Mouse (Mus musculus) layer of hippocampus, adult 9-10 months (tissue): ENCODE data around the gene Rrp7a.
"Not testable (repeated sequence)": the region's sequence is repeated elsewhere in the genome, so short reads cannot be mapped to it uniquely, and the experiment has no call there.

Experiments used
- DNase-seq: peaks from one replicate; pipeline ENCODE4 v3.0.0; 2022; ENCODE audit warnings: low spot score

Rrp7a gene

GRCm38 (mm10) chr15:83156929-83157666, 34.5 kb upstream of the Rrp7a start:
- DNase-seq, result no peak

GRCm38 (mm10) chr15:83155672-83156419, 33.2 kb upstream of the Rrp7a start:
- no peak for DNase-seq

- no peak for DNase-seq
These were observed 31.7 kb upstream of the Rrp7a start for GRCm38 (mm10) chr15:83154309-83154708.

GRCm38 (mm10) chr15:83150694-83151093, 28.1 kb upstream of the Rrp7a start:
- no peak for DNase-seq

- DNase-seq, result no peak
These were observed 27.5 kb upstream of the Rrp7a start for GRCm38 (mm10) chr15:83150073-83150442.

GRCm38 (mm10) chr15:83149196-83150072, 26.8 kb upstream of the Rrp7a start, which contains the start of gene Poldip3:
TSS of gene Poldip3 (minus strand) at chr15:83149384.
- peak; percentile 99 for DNase-seq

- no peak for DNase-seq
These were observed 26.2 kb upstream of the Rrp7a start for GRCm38 (mm10) chr15:83148801-83149195.

GRCm38 (mm10) chr15:83148395-83148794, 25.8 kb upstream of the Rrp7a start:
- DNase-seq, result no peak

GRCm38 (mm10) chr15:83145541-83145940, 22.9 kb upstream of the Rrp7a start:
- DNase-seq, result no peak

- DNase-seq, result no peak
These were observed 20.3 kb upstream of the Rrp7a start for GRCm38 (mm10) chr15:83142861-83143260.

GRCm38 (mm10) chr15:83135654-83136053, 13.1 kb upstream of the Rrp7a start:
- no peak for DNase-seq

GRCm38 (mm10) chr15:83134671-83135070, 12.1 kb upstream of the Rrp7a start:
- DNase-seq, result no peak

- no peak for DNase-seq
These were observed 7.1 kb upstream of the Rrp7a start for GRCm38 (mm10) chr15:83129530-83130231.

- DNase-seq, result not testable (repeated sequence)
These were observed 4.4 kb upstream of the Rrp7a start for GRCm38 (mm10) chr15:83127037-83127436.

GRCm38 (mm10) chr15:83126582-83126981, 4.0 kb upstream of the Rrp7a start:
- no peak for DNase-seq

- no peak for DNase-seq
These were observed 2.0 kb upstream of the Rrp7a start for GRCm38 (mm10) chr15:83124625-83125024.

GRCm38 (mm10) chr15:83121709-83122565, 664 bp downstream of the Rrp7a start:
- DNase-seq, result no peak

GRCm38 (mm10) chr15:83118360-83118759, 4.2 kb downstream of the Rrp7a start:
- no peak for DNase-seq

- DNase-seq, result no peak
These were observed 7.5 kb downstream of the Rrp7a start for GRCm38 (mm10) chr15:83115071-83115470.

GRCm38 (mm10) chr15:83114106-83114505, 8.5 kb downstream of the Rrp7a start:
- no peak for DNase-seq

- no peak for DNase-seq
These were observed 9.7 kb downstream of the Rrp7a start for GRCm38 (mm10) chr15:83112898-83113297.
